Mouse (Mus musculus) liver, adult 2 months (tissue): Measurements from ENCODE around the gene Cdkal1. TPM values are rescaled to one million over a fixed set of nuclear protein-coding genes. Genes with fewer than 3 reads are reported as not detected.

Experiments
- DNase-seq: peaks from one replicate; pipeline ENCODE4 v3.0.0-alpha.2; 2011; ENCODE audit warnings: low read depth, low spot score; ENCODE audit errors: extremely low read depth
- H3K27ac ChIP-seq: fragments of 200-500 bp; replicated peaks from 2 replicates; pipeline ENCODE4 v1.5.1; 2012; ENCODE audit warnings: low read depth, mild to moderate bottlenecking, control low read depth, inconsistent platforms, low read length; ENCODE audit not compliant: insufficient read depth
- H3K27me3 ChIP-seq: fragments of 200-500 bp; 2 replicates; pipeline ENCODE4 v1.6.1; 2012; ENCODE audit warnings: mild to moderate bottlenecking, moderate library complexity, low read length, inconsistent platforms; ENCODE audit not compliant: control insufficient read depth, insufficient read depth
- H3K36me3 ChIP-seq: fragments of 200-500 bp; 2 replicates; pipeline ENCODE4 v1.6.1; 2012; ENCODE audit warnings: low read length, inconsistent platforms; ENCODE audit not compliant: control insufficient read depth, insufficient read depth
- H3K4me1 ChIP-seq: fragments of 200-500 bp; 2 replicates; pipeline ENCODE4 v1.6.1; 2011; ENCODE audit warnings: low read length; ENCODE audit not compliant: control insufficient read depth, insufficient read depth
- H3K4me3 ChIP-seq: fragments of 200-500 bp; 2 replicates; pipeline ENCODE4 v1.5.1; 2011; ENCODE audit warnings: low read depth, mild to moderate bottlenecking, control low read depth, low read length, moderate library complexity; ENCODE audit not compliant: insufficient read depth
- H3K79me2 ChIP-seq: fragments of 200-500 bp; 2 replicates; pipeline ENCODE4 v1.6.1; 2012; ENCODE audit warnings: inconsistent platforms, mild to moderate bottlenecking, low read length, moderate library complexity; ENCODE audit not compliant: control insufficient read depth, insufficient read depth
- H3K9ac ChIP-seq: fragments of 200-500 bp; 2 replicates; pipeline ENCODE4 v1.6.1; 2012; ENCODE audit warnings: low read depth, mild to moderate bottlenecking, control low read depth, inconsistent platforms, low read length
- CTCF ChIP-seq: fragments of 200-500 bp; IDR thresholded peaks from 2 replicates; pipeline ENCODE4 v1.5.1; 2011; ENCODE audit warnings: low read depth, low read length, control low read depth
- POLR2A ChIP-seq: fragments of 200-500 bp; IDR thresholded peaks from 2 replicates; pipeline ENCODE4 v1.6.1; 2011; ENCODE audit warnings: low read length, control low read depth; ENCODE audit not compliant: insufficient read depth; ENCODE audit errors: extremely low read depth
- WGBS: fragments of 180-500 bp; shearing (Covaris S2); methylation state at CpG from one replicate; pipeline ENCODE4 v1.1.7; 2018; 5-methylcytosine and 5-hydroxymethylcytosine counted together
- polyA plus RNA-seq: library from polyadenylated mRNA; depleted of rRNA; stranded (reverse); fragments of >200 nt; gene quantifications from 2 replicates; pipeline ENCODE4 v1.2.3, GENCODE M21; 2012
- total RNA-seq: library from RNA; depleted of rRNA; stranded (reverse); fragments of >200 nt; gene quantifications from 2 replicates; pipeline ENCODE4 v1.2.3, GENCODE M21; 2014

The Cdkal1 gene
- total and polyA plus RNA-seq, 2 experiments, result 1.7 to 13.6 TPM

GRCm38 (mm10) chr13:29609441-29609840 lies 246.0 kb downstream of the Cdkal1 start:
- Histone ChIP-seq H3K79me2 (no peaks in the 10 kb centered on the region; the same call in 1 of the 2 replicates), H3K27me3 (no peaks in the 10 kb centered on the region), H3K4me3 (no peak overlapping the region), H3K27ac (no peak overlapping the region), H3K36me3 (no peaks in the 10 kb centered on the region), H3K9ac (no peak overlapping the region), H3K4me1 (no peaks in the 10 kb centered on the region)
- TF ChIP-seq CTCF (no peak), POLR2A (no peak)
- 91% methylated on average over 5 of the region's 5 CpGs for WGBS
- DNase-seq, result no peak

DNA sequence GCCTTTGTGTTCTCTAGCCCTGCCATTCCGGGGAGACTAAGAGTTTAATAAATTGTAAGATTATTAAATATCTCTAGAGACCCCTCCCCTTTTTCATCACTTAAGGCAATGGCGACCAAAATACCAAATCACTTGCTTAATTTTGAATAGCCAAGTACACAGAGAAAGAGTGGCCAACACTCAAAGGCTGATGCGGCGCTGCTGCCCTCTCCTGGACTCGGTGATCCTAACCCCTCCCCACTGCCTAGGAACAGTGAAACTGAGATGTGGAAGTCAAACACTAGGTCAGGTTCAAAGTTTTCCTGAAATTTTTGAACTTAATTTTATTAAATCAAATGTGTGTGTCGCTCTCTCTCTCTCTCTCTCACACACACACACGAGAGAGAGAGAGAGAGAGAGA lies 251.2 kb downstream of the Cdkal1 start:
- Histone ChIP-seq H3K4me3 (no peak overlapping the region), H3K27ac (no peak overlapping the region), H3K79me2 (no peaks in the 10 kb centered on the region; the same call in 1 of the 2 replicates), H3K27me3 (no peaks in the 10 kb centered on the region), H3K4me1 (no peaks in the 10 kb centered on the region; the same call in 1 of the 2 replicates), H3K36me3 (no peaks in the 10 kb centered on the region), H3K9ac (no peak overlapping the region)
- peak; percentile 14 for DNase-seq
- 41% methylated on average over 6 of the region's 7 CpGs for WGBS
- TF ChIP-seq POLR2A, result no peak
- peak; percentile 83 for TF ChIP-seq CTCF

GRCm38 (mm10) chr13:29603597-29603996 lies 251.9 kb downstream of the Cdkal1 start:
- no peak for DNase-seq
- Histone ChIP-seq H3K79me2 (no peaks in the 10 kb centered on the region; the same call in 1 of the 2 replicates), H3K27me3 (no peaks in the 10 kb centered on the region), H3K27ac (no peak overlapping the region), H3K9ac (no peak overlapping the region), H3K4me1 (no peaks in the 10 kb centered on the region; the same call in 1 of the 2 replicates), H3K36me3 (no peaks in the 10 kb centered on the region), H3K4me3 (no peak overlapping the region)
- TF ChIP-seq POLR2A, result no peak
- TF ChIP-seq CTCF, result no peak
- WGBS, result 95% methylated on average over 6 of the region's 6 CpGs

- H3K9ac ChIP-seq, result no peak overlapping the region
- H3K36me3 ChIP-seq, result no peaks in the 10 kb centered on the region
- TF ChIP-seq CTCF (no peak), POLR2A (no peak)
- no peaks in the 10 kb centered on the region; the same call in 1 of the 2 replicates for H3K79me2 ChIP-seq
- 96% methylated on average over 2 of the region's 2 CpGs for WGBS
- no peak overlapping the region for H3K27ac ChIP-seq
- peaks cover 2% of the 10 kb centered on the region for H3K4me1 ChIP-seq
- DNase-seq, result no peak
- no peaks in the 10 kb centered on the region for H3K27me3 ChIP-seq
- no peak overlapping the region for H3K4me3 ChIP-seq
Observed at GRCm38 (mm10) chr13:29601033-29601432, 254.4 kb downstream of the Cdkal1 start.

DNA sequence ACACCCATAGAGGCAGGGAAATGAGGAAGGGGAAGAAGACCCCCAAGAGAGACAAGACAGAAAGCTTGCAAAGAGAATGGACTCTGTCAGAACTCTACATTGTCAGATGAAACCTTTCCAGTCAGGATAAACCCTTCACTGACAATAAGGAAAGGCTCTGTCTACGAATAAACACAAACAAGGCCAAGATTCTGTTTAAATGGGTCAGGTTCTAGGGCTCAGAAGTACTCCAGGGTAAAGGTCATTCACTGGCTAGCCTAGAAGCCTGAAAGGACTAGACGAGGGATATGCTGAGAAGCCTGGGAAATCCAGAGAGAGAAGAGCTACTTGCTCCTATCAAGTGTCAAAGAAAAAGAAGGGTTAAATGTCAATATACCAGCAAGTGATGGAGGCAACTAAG lies 255.8 kb downstream of the Cdkal1 start:
- Histone ChIP-seq H3K27me3 (no peaks in the 10 kb centered on the region), H3K79me2 (no peaks in the 10 kb centered on the region), H3K9ac (no peak overlapping the region), H3K27ac (no peak overlapping the region), H3K4me1 (peaks cover 2% of the 10 kb centered on the region), H3K36me3 (no peaks in the 10 kb centered on the region), H3K4me3 (no peak overlapping the region)
- 75% methylated on average over 2 of the region's 2 CpGs for WGBS
- TF ChIP-seq POLR2A, result no peak
- no peak for TF ChIP-seq CTCF
- DNase-seq, result peak; percentile 8

DNA sequence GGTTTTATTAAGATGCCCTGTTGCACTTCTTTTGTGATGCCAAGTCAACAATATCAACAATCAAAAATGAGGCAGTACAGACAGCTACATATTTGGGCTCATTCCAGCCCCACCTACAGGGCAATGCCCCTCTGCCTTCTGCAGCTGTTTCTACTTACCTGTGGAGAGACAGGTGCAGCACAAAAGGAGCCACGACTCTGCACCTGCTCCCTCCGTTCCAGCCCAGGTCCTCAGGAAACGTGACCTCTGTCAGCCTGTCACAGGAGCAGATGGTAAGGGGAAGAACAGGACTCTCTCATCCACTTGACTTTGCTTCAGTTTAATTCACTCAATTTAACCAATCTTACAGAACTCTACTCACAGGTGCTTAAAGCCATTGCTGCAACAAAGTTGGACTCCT lies 258.7 kb downstream of the Cdkal1 start:
- Histone ChIP-seq H3K4me3 (no peak overlapping the region), H3K27me3 (no peaks in the 10 kb centered on the region), H3K36me3 (no peaks in the 10 kb centered on the region; the same call in 1 of the 2 replicates), H3K9ac (no peak overlapping the region), H3K79me2 (no peaks in the 10 kb centered on the region), H3K27ac (no peak overlapping the region), H3K4me1 (peaks cover 2% of the 10 kb centered on the region)
- 80% methylated on average over 3 of the region's 3 CpGs for WGBS
- DNase-seq, result no peak
- TF ChIP-seq POLR2A, result no peak
- TF ChIP-seq CTCF, result no peak
